Mouse (Mus musculus) testis, adult 10 weeks (tissue): ENCODE measurements around the gene Phactr4. TPM values are rescaled to one million over a fixed set of nuclear protein-coding genes. Genes with fewer than 3 reads are reported as not detected.

Experiments
- polyA plus RNA-seq: library from polyadenylated mRNA; stranded (reverse); fragments of 350-450 nt; fragmentation: Illumina TruSeq; extraction: RNeasy Lipid Tissue Mini Kit (QIAGEN cat#74804); gene quantifications from one replicate; pipeline ENCODE4 v1.2.3, GENCODE M21; 2014; ENCODE audit warnings: low read depth, low replicate concordance

Phactr4 gene
- 12.0 TPM for polyA plus RNA-seq

DNA sequence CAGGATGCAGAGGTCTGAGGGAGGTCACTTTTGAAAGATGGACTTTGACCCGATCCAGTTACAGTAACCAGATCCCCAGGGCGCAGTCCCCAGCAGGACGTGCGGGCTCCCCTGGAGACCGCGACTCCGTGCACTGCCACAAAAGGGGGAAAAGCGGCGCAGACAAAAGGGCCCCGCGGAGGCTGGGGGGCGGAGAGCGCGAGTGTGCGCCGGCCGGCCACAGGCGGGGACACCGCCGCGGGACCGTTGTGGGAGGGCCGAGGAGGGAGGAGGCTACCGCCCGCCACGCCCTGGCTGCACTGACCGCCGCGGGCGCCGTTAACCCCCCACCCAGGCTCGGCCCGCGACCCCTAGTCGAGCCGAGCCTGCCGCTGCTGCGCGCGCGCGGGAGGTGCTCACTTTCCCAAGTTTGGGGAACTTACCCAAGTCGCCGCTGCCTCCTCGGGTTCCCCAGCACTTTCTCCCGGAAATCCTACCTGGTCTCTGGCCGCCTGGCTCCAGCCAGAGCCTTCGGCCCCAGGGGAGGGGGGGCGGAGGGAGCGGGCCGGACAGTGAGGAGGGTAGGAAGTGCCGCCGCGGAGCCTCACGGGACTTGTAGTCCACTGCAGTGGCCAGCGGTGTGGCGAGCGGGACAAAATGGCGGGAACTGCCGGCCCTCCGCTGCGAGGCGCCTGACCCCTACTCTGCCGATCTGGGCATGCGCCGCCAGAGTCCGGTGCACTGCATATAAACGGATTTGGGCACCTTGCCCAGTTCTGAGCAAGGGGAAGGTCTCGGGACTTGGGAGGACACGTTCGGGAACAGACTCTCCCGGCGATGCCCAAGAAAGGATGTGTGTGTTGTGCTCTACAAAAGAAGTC lies at the start of gene Phactr4:
Phactr4 (minus strand) TSS at position 567 of the 860 bp plus-strand sequence.

DNA sequence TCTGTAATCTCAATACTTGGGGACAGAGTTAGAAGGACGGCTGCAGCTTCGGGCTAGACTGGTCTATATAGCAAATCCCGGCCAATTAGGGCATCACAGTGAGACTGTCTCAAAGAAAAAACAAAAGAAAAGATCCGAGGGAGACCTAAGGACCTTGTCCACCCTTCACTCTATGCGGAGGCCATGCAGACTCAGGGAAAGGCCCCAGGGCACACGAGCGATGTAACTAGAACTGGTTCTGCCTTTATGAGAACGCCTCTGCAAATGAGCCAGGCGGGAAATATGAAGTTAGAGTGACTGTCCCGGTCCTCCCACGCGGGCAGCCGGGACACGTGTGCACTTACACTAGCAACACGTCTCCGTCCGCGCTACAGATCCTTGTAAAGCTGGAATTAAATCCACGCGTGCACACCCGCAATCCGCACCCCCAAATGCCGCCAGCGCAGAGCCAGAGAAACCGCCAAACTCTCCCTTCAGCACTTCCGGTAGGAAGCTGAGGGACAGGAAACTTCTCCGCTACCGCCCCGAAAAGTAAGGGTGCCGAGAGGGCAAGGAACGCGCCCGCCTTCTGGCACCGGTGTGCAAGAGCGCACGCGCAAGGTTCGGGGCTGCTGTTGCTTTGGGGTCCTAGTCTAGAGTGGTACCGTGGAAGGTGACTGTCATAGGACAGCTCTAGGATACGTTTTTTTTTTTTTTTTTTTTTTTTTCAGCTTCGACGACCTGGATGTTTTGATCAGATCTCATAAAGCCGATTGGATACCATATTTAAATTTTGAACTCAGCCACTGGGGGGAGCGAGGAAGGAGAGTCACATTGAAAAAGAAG lies 41.4 kb upstream of the Phactr4 start, which contains the start of gene Med18:
Med18 (minus strand) TSS at position 492 of the 825 bp plus-strand sequence.

DNA sequence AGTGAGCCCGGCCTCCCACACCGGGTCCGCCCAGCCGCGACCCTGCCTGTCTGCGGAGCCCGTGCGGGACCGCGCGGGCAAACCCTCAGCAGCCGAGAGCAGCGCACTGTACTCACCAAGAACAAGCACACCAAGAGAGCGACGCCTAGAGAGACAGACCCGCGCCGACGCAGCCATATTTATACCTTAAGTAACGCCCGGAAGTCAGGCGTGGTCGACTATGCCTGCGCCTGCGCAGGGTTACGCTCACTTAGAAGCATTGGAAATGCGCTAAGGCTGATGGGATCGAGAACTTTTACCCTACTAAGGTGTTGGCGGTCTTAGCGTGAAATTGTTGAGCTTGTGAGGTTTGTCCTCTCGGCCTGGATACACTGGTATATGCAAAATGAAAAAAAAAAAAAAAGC lies 68.8 kb downstream of the Phactr4 start, which contains the start of gene Rcc1:
Rcc1 (minus strand) TSS at position 125 of the 405 bp plus-strand sequence.

DNA sequence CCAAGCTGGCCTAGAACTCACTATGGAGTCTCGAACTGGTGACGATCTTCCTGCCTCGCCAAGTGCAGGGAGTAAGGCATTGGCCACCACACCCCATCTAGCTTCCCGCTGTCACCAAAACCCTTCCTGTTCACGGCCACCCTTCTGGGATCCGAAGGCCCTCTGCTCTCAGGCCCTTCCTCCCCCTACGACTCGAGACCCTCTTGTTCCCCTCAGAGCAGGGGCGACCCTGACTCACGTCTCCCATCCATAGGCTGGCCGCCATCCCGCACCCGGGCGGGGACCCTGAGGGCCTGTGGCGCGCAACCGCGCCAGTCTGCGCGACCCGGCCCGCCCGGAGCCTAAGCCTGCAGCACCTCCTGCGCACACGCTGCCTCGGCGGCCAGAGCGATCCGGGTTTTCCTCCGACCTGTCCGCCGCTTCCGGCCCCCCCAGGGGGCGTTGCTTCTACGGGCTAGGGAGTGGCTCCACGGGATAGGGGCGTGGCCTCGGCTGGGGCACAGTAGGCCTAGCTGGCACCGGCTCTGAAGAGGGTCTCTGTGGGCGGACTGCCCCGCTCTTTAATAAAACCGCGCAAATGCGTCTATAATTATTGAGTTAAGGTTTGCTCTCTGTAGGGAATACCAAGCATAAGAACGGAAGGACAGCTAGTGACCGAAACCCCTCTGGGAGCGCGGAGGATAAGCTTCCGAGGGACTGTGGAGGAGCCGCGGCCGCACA lies 93.0 kb downstream of the Phactr4 start, which contains the start of gene Trnau1ap:
Trnau1ap (minus strand) TSS at position 424 of the 720 bp plus-strand sequence.

Other genes starting within 250 kb of the Phactr4 start
- 31.5 TPM for gene Ythdf2, start 210.2 kb downstream of the Phactr4 start, polyA plus RNA-seq
- 4.5 TPM for gene Gmeb1, start 160.9 kb downstream of the Phactr4 start, polyA plus RNA-seq
- 40.5 TPM for gene Taf12, start 148.1 kb downstream of the Phactr4 start, polyA plus RNA-seq
- not detected for gene Rab42, start 119.1 kb downstream of the Phactr4 start, polyA plus RNA-seq
- 3.5 TPM for gene Trnau1ap, start 93.0 kb downstream of the Phactr4 start, polyA plus RNA-seq
- 102 TPM for gene Rcc1, start 68.9 kb downstream of the Phactr4 start, polyA plus RNA-seq
- gene Med18, start 41.4 kb upstream of the Phactr4 start, polyA plus RNA-seq = 1.7 TPM
- 2.8 TPM for gene Sesn2, start 88.0 kb upstream of the Phactr4 start, polyA plus RNA-seq
- gene Atpif1, start 111.2 kb upstream of the Phactr4 start, polyA plus RNA-seq = 403 TPM
- 171 TPM for gene Dnajc8, start 113.1 kb upstream of the Phactr4 start, polyA plus RNA-seq
- 0.20 TPM for gene Ptafr, start 141.6 kb upstream of the Phactr4 start, polyA plus RNA-seq
- 72.4 TPM for gene Eya3, start 216.5 kb upstream of the Phactr4 start, polyA plus RNA-seq